Mouse (Mus musculus): ENCODE measurements at regions not wholly inside any gene's neighbourhood (a gene's known extent, or its start where the extent isn't known, plus 50 kb on each side); places are given as distances from the start of the nearest gene placed in this dataset.

GRCm38 (mm10) chr1:119124063-119124462, 70.6 kb upstream of the Gli2 start:
- 72% methylated on average over 2 of the region's 2 CpGs for WGBS
- TF ChIP-seq CTCF (IDR thresholded peaks at IDR 0.05; ENCODE audit: low read depth): no peak
- no peak overlapping the region for H3K4me3 ChIP-seq (ENCODE audit: low read length)
- ATAC-seq (no peak), DNase-seq (ENCODE audit: low spot score) (no peak)
- no peak overlapping the region for H3K27ac ChIP-seq
- no peaks in the 10 kb centered on the region for H3K4me1 ChIP-seq (ENCODE audit: insufficient read depth, low read length)
- H3K27me3 ChIP-seq (ENCODE audit: insufficient read depth, low read length): no peaks in the 10 kb centered on the region
- no peaks in the 10 kb centered on the region for H3K9me3 ChIP-seq (ENCODE audit: low read length)
- no peak overlapping the region for H3K4me2 ChIP-seq (ENCODE audit: low read depth, low read length)
- H3K9ac ChIP-seq (replicated peaks; ENCODE audit: low read length): no peak overlapping the region
- no peaks in the 10 kb centered on the region for H3K36me3 ChIP-seq (ENCODE audit: insufficient read depth, low read length)

- no peaks in the 10 kb centered on the region for H3K4me1 ChIP-seq (ENCODE audit: insufficient read depth, low read length)
- DNase-seq (ENCODE audit: low spot score) (no peak), ATAC-seq (no peak)
- H3K4me2 ChIP-seq (ENCODE audit: low read depth, low read length): no peak overlapping the region
- H3K36me3 ChIP-seq (ENCODE audit: insufficient read depth, low read length): no peaks in the 10 kb centered on the region
- no peak overlapping the region for H3K27ac ChIP-seq
- H3K9me3 ChIP-seq (ENCODE audit: low read length): no peaks in the 10 kb centered on the region
- no peak for TF ChIP-seq CTCF (IDR thresholded peaks at IDR 0.05; ENCODE audit: low read depth)
- 27% methylated on average over 3 of the region's 3 CpGs for WGBS
- no peaks in the 10 kb centered on the region for H3K27me3 ChIP-seq (ENCODE audit: insufficient read depth, low read length)
- no peak overlapping the region for H3K4me3 ChIP-seq (ENCODE audit: low read length)
- no peak overlapping the region for H3K9ac ChIP-seq (replicated peaks; ENCODE audit: low read length)
Observed at GRCm38 (mm10) chr1:119123402-119123801, 70.0 kb upstream of the Gli2 start.

- Histone ChIP-seq H3K27ac (no peak overlapping the region), H3K27me3 (ENCODE audit: insufficient read depth, low read length) (no peaks in the 10 kb centered on the region), H3K4me3 (ENCODE audit: low read length) (no peak overlapping the region), H3K9me3 (ENCODE audit: low read length) (no peaks in the 10 kb centered on the region), H3K9ac (replicated peaks; ENCODE audit: low read length) (no peak overlapping the region), H3K4me2 (ENCODE audit: low read depth, low read length) (no peak overlapping the region), H3K36me3 (ENCODE audit: insufficient read depth, low read length) (no peaks in the 10 kb centered on the region), H3K4me1 (ENCODE audit: insufficient read depth, low read length) (no peaks in the 10 kb centered on the region)
- TF ChIP-seq CTCF (IDR thresholded peaks at IDR 0.05; ENCODE audit: low read depth): no peak
- 65% methylated on average over 6 of the region's 6 CpGs for WGBS
- DNase-seq (ENCODE audit: low spot score) (no peak), ATAC-seq (no peak)
Observed at GRCm38 (mm10) chr1:119122975-119123374, 69.6 kb upstream of the Gli2 start.

GRCm38 (mm10) chr1:119119863-119120569, 66.6 kb upstream of the Gli2 start:
- Histone ChIP-seq H3K4me1 (ENCODE audit: insufficient read depth, low read length) (no peaks in the 10 kb centered on the region), H3K36me3 (ENCODE audit: insufficient read depth, low read length) (no peaks in the 10 kb centered on the region), H3K27me3 (ENCODE audit: insufficient read depth, low read length) (no peaks in the 10 kb centered on the region), H3K27ac (no peak overlapping the region), H3K9ac (replicated peaks; ENCODE audit: low read length) (no peak overlapping the region), H3K9me3 (ENCODE audit: low read length) (no peaks in the 10 kb centered on the region), H3K4me2 (ENCODE audit: low read depth, low read length) (no peak overlapping the region), H3K4me3 (ENCODE audit: low read length) (no peak overlapping the region)
- peak; percentile 35; the same call in 1 of the 2 replicates for ATAC-seq
- DNase-seq (ENCODE audit: low spot score): peak; percentile 27
- TF ChIP-seq CTCF (IDR thresholded peaks at IDR 0.05; ENCODE audit: low read depth): peak; percentile 38; the same call in 1 of the 2 replicates
- 50% methylated on average over 8 of the region's 8 CpGs for WGBS

GRCm38 (mm10) chr1:119115106-119115674, 61.8 kb upstream of the Gli2 start:
- Histone ChIP-seq H3K9ac (replicated peaks; ENCODE audit: low read length) (no peak overlapping the region), H3K4me3 (ENCODE audit: low read length) (no peak overlapping the region), H3K27me3 (ENCODE audit: insufficient read depth, low read length) (no peaks in the 10 kb centered on the region), H3K4me2 (ENCODE audit: low read depth, low read length) (no peak overlapping the region), H3K27ac (no peak overlapping the region), H3K4me1 (ENCODE audit: insufficient read depth, low read length) (no peaks in the 10 kb centered on the region), H3K36me3 (ENCODE audit: insufficient read depth, low read length) (no peaks in the 10 kb centered on the region), H3K9me3 (ENCODE audit: low read length) (no peaks in the 10 kb centered on the region)
- ATAC-seq: peak; percentile 76
- peak; percentile 56 for DNase-seq (ENCODE audit: low spot score)
- WGBS: 48% methylated on average over 7 of the region's 7 CpGs
- no peak for TF ChIP-seq CTCF (IDR thresholded peaks at IDR 0.05; ENCODE audit: low read depth)

- Histone ChIP-seq H3K4me2 (ENCODE audit: low read depth, low read length) (no peak overlapping the region), H3K27ac (no peak overlapping the region)
- WGBS: 75% methylated on average over 9 of the region's 9 CpGs
Observed at GRCm38 (mm10) chr1:119108578-119108977, 55.2 kb upstream of the Gli2 start.

More at GRCm38 (mm10) chr1:119108578-119108977, 55.2 kb upstream of the Gli2 start:
- Histone ChIP-seq H3K9me3 (ENCODE audit: low read length) (no peaks in the 10 kb centered on the region), H3K4me1 (ENCODE audit: insufficient read depth, low read length) (no peaks in the 10 kb centered on the region), H3K4me3 (ENCODE audit: low read length) (no peak overlapping the region), H3K36me3 (ENCODE audit: insufficient read depth, low read length) (no peaks in the 10 kb centered on the region), H3K27me3 (ENCODE audit: insufficient read depth, low read length) (no peaks in the 10 kb centered on the region), H3K9ac (replicated peaks; ENCODE audit: low read length) (no peak overlapping the region)
- no peak for ATAC-seq
- DNase-seq (ENCODE audit: low spot score): no peak
- TF ChIP-seq CTCF (IDR thresholded peaks at IDR 0.05; ENCODE audit: low read depth): no peak

Measured in hindbrain, postnatal 0 days (tissue).